Mouse (Mus musculus): Measurements from ENCODE around the gene Ttc39b.

The Ttc39b gene

GRCm38 (mm10) chr4:83232315-83232880, 91.7 kb downstream of the Ttc39b start:
- no peak for ATAC-seq (ENCODE audit: low TSS enrichment)

GRCm38 (mm10) chr4:83228664-83229283, 95.3 kb downstream of the Ttc39b start:
- no peak for ATAC-seq (ENCODE audit: low TSS enrichment)

DNA sequence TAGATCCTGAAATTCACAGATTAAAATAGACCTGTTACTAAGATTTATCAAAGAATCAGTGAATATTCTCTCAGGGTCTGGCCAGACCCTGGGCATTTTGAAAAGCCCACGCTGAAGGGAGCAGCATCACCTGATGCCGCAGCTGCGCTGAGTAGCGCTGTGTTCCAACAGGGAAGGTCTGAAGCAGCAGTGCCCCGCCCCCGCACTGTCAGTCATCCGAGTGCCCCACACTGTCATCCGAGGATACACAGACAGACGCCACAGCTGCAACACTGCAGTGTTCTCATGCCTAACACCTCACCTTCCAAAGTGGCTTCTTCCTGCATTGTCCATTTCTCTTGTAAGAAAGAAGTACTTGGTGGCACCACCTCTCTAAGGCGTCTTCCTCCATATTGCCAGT, 96.0 kb downstream of the Ttc39b start:
- peak; percentile 18; the same call in 1 of the 2 replicates for ATAC-seq (ENCODE audit: low TSS enrichment)

- ATAC-seq (ENCODE audit: low TSS enrichment), result no peak
Measured at GRCm38 (mm10) chr4:83225633-83226360, 98.3 kb downstream of the Ttc39b start.

DNA sequence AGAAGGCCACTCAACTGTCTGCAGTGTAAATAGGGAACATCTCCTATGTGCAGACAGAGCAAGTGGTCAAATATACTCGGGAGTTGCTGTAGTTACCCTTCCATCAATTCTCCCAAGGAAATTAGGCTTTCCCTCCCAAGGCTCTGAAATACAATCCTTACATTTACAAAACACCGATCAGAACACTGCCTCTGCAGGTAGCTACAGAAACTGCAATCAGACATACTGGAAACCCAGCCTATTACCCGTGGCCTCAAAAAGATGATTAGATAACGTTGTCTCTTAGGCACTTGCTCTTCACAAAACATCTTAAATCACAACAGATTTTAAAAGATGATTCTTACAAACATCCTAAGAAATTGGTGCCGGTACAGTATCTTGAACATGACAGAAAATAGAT, 99.8 kb downstream of the Ttc39b start:
- no peak for ATAC-seq (ENCODE audit: low TSS enrichment)

GRCm38 (mm10) chr4:83223197-83223596, 100.9 kb downstream of the Ttc39b start:
- ATAC-seq (ENCODE audit: low TSS enrichment), result no peak

DNA sequence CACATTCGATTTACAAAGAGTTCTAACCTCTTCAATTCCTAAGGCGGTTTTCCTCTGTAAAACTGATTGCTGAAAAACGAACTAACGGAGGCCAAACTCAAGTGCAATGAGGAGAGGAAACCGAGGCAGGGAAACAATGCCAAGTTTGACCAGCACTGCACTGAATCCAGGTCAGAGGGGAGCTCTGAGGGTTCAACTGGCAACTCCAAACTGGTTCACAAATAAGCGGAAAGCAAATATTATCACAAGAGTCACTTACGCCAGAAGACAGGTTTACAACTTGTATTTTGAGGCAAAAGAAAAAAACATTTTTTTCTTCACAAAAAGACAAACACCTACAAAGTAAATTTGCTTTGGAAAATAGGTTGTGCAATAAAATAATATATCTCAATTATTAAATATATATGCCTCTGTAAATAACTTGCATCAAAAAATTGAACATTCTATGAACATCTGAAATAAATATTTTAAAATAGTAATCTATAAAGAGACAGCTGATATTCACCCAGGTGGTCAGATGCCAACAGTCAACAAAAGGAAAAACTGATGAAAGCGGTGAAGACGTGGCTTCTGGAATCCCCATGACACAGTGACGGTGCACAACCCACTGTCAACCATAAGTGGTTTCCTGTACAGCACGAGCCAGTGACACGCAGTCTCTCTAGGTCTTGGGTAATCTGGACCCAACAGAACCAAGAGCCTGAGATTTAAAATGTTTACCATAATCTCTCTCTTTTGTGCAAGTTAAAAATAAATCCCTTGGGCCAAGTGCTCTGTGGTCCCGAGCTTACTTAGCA, 103.1 kb downstream of the Ttc39b start:
- no peak for ATAC-seq (ENCODE audit: low TSS enrichment)

DNA sequence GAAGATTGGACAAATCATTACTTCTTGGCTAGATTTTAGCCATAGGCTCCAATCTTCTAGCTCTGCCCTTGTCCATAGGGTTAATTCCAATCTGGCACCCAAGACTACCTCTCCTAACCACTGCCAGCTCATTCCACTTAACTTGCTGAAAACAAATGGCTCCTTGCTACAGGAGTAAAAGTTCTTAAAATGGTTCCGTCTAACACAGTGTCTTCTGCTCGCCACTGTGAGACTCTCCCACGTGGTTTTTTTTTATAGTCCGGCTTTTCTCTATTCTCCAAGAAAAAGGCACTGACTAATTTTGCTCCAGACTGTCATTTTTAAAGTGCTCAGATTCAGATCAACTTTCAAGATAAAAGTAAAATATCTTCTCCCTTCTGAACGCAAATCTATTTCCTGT, 104.8 kb downstream of the Ttc39b start:
- ATAC-seq (ENCODE audit: low TSS enrichment), result peak; percentile 80

DNA sequence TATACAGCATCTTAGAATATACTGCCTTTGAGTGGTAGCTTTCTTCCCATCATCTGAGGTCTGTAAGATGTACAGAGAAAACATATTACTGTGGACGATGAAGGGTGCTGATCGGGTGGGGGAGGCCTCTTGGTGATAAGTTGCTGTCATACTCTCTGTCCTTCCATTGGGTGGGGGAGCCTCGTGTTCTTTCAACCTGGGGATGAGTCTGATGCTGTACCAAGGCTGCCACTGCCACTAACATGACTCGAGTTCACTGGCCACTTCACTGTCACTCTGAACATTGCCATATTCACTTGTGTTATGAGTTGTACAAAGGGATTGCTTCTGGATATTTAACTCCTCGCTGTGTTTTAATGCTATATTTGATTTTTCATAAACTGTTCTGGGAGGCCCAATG, 106.9 kb downstream of the Ttc39b start:
- no peak for ATAC-seq (ENCODE audit: low TSS enrichment)

GRCm38 (mm10) chr4:83216381-83216780, 107.7 kb downstream of the Ttc39b start:
- no peak for ATAC-seq (ENCODE audit: low TSS enrichment)

DNA sequence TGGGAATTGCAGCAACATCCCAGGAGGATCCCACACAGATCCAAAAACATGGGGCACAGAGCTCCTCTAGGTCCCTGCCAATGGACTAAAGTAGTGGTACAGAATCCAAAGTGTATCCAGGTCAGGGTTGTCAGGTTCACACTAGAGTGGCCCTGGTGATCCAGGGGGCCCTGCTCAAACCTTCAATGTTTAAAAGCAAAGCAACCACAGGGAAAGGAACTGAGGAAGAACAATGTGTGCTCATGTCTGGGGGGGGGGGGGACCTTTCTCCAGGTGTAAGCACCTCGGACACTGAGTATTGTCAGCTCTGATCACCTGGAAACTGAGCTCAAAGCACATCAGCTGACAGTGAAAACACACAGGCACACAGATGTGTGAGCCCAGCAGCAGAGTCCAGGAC, 108.3 kb downstream of the Ttc39b start:
- no peak for ATAC-seq (ENCODE audit: low TSS enrichment)

DNA sequence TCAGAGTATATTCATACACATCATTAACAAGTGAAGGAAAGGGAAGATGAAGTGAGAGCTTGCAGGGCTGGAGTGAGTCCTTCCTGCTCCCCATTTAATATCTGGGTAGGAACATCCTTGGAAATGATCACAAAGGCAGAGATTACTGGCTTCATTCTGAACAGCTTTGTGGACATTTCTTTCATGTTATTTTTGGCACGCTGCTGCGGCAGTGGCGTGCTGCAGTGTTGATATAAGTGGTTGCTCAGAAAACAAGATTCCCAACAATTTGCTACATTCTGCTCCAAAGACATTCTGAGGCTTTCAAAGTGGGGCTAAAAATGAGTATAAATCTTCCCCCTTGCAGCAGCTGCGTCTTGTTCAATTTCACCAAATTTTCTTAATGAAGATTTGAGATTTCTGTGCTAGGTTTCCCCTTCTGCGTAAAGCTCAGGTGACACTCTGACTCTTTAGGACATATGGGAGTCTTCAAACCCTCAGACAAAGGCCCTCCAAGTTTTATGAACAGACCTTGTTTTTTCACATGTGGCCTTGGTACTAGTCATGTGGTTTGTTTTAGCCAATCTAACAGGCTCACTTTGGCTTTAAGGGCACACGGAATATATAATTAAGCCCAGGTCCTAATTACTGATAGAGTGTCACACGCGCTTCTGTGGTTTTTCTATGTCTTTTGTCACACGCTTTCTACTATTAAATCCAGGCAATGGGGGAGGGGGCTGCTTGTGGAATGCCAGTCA, 109.1 kb downstream of the Ttc39b start:
- 0 out of 2 replicates have a peak, but pooled peaks have one; percentile 7 for ATAC-seq (ENCODE audit: low TSS enrichment)

DNA sequence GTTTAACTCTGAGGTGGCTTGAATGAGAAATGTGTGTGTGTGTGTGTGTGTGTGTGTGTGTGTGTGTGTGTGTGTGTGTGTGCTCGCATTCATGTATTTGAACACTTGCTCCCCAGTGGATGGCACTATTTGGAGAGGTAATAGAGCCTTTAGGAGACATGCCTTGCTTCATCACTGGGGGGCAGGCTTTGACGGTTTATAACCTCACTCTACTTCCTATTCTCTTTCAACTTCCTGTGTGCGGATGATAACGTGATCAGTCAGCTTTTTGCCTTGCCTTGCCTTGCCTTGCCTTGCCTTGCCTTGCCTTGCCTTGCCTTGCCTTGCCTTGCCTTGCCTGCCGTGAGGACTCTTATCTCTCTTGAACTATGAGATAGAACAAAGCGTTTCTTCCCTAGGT, 110.3 kb downstream of the Ttc39b start:
- ATAC-seq (ENCODE audit: low TSS enrichment), result no peak

DNA sequence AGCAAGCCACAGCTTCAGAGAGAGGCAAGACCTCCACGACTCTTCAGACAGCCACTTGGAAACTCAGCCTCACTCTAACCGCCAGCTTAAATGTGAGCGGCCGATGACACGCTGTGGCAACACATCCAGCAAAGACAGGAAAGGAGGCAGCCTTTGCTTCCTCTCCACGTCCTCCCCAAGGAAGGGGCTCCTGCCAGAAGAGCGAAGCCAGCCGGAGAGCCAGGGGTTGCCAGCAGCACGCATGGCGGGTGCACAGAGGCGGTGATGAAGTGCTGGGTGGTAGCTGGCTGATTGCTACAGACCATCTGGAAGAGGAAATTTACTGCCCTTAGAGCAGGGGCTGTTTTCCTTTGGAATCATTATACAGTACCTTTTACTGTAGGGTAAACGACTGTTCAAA, 112.3 kb downstream of the Ttc39b start:
- ATAC-seq (ENCODE audit: low TSS enrichment), result 0 out of 2 replicates have a peak, but pooled peaks have one; percentile 20

DNA sequence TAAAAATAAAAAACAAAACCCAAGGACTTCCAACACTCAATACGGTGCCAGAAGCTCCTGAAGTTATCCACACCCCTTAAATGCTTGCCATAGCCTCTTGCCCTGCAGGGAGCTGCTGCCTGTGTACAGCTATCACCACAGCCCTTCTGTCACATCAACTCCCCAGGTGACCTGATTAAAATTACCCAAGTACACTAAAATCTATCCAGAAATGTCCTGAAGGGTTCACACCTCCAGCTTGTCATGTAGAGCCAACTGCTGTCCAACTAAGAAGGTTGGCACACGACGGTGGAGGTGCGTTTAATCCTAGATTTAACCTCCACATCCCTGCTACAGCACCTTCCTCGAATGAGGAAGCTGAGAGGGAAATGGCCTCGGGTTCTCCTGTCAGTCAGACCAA, 113.6 kb downstream of the Ttc39b start:
- ATAC-seq (ENCODE audit: low TSS enrichment), result no peak

DNA sequence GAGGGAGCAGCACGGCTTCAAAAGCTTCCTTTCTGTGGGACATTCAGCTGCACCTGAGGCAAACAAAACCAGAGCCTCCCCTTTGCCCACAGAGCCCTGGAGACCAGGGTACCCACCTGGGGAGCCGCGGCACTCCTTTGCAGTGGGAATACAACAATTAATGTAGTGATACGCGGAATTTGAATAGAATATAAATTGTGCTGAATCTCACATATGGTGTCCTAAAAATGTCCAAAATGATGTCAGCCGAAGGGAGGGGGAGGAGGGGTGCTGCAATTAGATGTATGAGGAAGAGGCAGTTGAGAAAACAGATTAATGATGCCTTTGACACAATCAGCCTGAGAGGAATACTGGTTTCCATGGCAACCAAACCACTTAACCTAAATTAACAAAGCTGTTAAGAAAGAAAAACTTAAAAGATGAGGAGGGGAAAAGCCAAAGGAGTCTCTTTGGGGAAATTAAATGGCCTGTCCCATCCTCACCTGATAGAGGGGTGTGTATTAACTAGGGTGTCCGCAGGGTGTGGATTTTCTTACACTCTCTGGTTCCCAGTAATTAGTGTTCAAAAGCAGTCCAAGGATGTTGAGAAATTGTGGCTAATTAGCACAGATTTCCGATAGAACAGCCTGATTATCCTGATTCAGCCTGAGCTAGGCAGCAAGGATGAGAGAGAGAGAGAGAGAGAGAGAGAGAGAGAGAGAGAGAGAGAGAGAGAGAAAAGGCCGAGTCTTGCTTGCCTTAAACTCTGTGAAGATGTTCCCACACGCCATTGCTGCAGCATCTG, 117.1 kb downstream of the Ttc39b start:
- peak; percentile 44 for ATAC-seq (ENCODE audit: low TSS enrichment)

DNA sequence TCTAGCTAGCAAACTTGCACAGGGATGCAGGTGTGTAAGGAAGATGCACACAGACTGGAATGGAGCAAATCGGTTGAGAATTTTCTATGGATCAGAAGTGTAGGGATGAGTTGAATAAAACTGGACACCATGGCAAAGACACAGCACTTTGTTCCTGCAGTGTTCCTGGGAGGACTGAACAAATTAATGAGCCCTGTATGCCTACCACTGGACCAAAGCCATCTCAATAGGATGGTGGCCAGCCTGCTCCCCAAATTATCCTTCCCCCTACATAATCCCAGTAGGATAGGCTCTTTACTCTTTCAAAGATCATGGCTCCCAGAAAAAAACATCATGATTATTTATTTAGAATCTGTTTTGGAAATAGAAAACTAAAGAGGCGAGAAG, 117.6 kb downstream of the Ttc39b start:
- ATAC-seq (ENCODE audit: low TSS enrichment), result no peak

DNA sequence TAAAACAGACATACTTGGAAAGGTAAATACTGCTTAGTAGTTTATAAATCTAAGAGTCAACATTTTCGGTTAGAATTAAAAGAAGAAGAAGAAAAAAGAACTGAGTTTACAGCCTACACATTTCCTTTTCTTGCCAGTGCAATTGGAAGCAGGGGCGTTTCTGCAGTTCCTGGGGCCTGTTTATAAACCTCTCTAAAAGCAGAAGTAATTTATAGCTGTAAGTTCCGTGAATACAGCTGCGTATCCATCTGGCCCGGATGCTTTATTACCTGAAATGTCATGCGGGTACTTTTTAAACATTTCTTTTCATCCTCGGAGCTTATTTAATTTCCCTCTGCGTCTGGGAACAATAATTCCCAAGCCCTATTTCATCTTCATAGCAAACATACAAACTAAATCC, 124.7 kb downstream of the Ttc39b start:
- peak; percentile 55 for ATAC-seq (ENCODE audit: low TSS enrichment)

GRCm38 (mm10) chr4:83198123-83198522, 125.9 kb downstream of the Ttc39b start:
- ATAC-seq (ENCODE audit: low TSS enrichment), result peak; percentile 82

DNA sequence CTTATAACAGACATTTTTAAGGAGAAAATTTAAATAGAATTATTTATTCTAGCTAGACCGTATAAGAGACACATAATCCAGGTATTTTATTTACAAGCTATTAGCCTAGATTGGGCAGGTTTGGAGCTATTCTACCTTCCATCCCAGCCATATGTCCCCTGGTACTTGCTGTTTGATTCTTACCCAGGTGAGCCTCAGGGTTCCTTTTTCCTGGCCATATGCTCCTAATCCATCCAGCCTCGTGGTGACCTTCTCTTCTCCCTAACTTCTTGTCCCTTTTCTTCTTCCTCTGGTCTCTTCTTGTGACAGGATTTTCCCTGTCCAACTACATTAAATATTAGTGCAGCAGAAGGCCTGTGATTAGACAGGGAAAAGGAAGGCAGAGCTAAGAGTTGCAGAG, 134.3 kb downstream of the Ttc39b start:
- no peak for ATAC-seq (ENCODE audit: low TSS enrichment)

- ATAC-seq (ENCODE audit: low TSS enrichment), result no peak
Measured at GRCm38 (mm10) chr4:83187324-83187723, 136.7 kb downstream of the Ttc39b start.
